Mouse (Mus musculus) liver, adult 2 months (tissue): ENCODE measurements around the gene Klhdc10.

Experiments
- CTCF ChIP-seq: fragments of 200-500 bp; IDR thresholded peaks from 2 replicates; pipeline ENCODE4 v1.5.1; 2011; ENCODE audit warnings: low read depth, low read length, control low read depth
- POLR2A ChIP-seq: fragments of 200-500 bp; IDR thresholded peaks from 2 replicates; pipeline ENCODE4 v1.6.1; 2011; ENCODE audit warnings: low read length, control low read depth; ENCODE audit not compliant: insufficient read depth; ENCODE audit errors: extremely low read depth

DNA sequence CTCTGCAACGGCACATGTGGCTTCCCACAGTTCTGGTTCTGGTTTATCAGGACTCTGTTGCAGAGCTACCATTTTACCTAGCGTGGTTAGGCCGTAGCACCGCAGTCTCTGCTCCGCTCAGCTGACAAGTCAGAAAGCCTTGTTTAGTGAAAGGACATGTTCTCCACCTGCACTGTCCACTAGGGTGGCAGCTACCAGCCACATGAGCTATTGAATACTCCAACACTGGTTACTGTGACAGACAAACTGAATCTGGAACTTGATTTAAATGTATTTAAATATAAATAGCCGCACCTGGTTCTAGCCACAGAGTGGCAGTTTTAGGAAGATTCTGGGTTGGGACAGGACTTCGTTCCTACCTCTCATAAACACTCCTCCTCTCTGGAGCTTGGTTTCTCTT is 55.3 kb downstream of the Klhdc10 start:
- TF ChIP-seq CTCF: no peak
- TF ChIP-seq POLR2A: no peak
